Mouse (Mus musculus) inflammation-experienced regulatory T-cells, adult 6 months (primary cell): ENCODE data around the gene Pcsk6. TPM values are rescaled to one million over a fixed set of nuclear protein-coding genes. Genes with fewer than 3 reads are reported as not detected.

Experiments used
- ATAC-seq: one replicate; pipeline ENCODE4 v1.8.0; 2017
- polyA plus RNA-seq, 3 experiments: library from polyadenylated mRNA; unstranded; fragments of 100-300 nt; shearing (Covaris generic); gene quantifications; one replicate each; pipeline ENCODE4 v1.2.1; 2017

Pcsk6 gene
- polyA plus RNA-seq, 3 experiments from 2014 or later, result not detected

GRCm38 (mm10) chr7:65945342-65945993, 83.9 kb downstream of the Pcsk6 start:
- ATAC-seq, result no peak

- no peak for ATAC-seq
Measured at GRCm38 (mm10) chr7:65946397-65946796, 84.9 kb downstream of the Pcsk6 start.

- ATAC-seq, result no peak
Measured at GRCm38 (mm10) chr7:65948891-65949290, 87.4 kb downstream of the Pcsk6 start.

- ATAC-seq, result no peak
Measured at GRCm38 (mm10) chr7:65954583-65954982, 93.0 kb downstream of the Pcsk6 start.

GRCm38 (mm10) chr7:65955304-65956220, 94.0 kb downstream of the Pcsk6 start:
- ATAC-seq, result no peak

GRCm38 (mm10) chr7:65957245-65957644, 95.7 kb downstream of the Pcsk6 start:
- ATAC-seq, result no peak

GRCm38 (mm10) chr7:65958105-65958504, 96.6 kb downstream of the Pcsk6 start:
- no peak for ATAC-seq

GRCm38 (mm10) chr7:65959221-65959924, 97.8 kb downstream of the Pcsk6 start:
- no peak for ATAC-seq

- no peak for ATAC-seq
Measured at GRCm38 (mm10) chr7:65962611-65963010, 101.1 kb downstream of the Pcsk6 start.

- ATAC-seq, result no peak
Measured at GRCm38 (mm10) chr7:65964398-65964797, 102.9 kb downstream of the Pcsk6 start.

- ATAC-seq, result no peak
Measured at GRCm38 (mm10) chr7:65971301-65971700, 109.8 kb downstream of the Pcsk6 start.

GRCm38 (mm10) chr7:65977286-65977685, 115.8 kb downstream of the Pcsk6 start:
- no peak for ATAC-seq

- no peak for ATAC-seq
Measured at GRCm38 (mm10) chr7:65977977-65978376, 116.4 kb downstream of the Pcsk6 start.

GRCm38 (mm10) chr7:65978996-65979823, 117.7 kb downstream of the Pcsk6 start:
- ATAC-seq, result no peak

- no peak for ATAC-seq
Measured at GRCm38 (mm10) chr7:65980000-65980399, 118.5 kb downstream of the Pcsk6 start.

- no peak for ATAC-seq
Measured at GRCm38 (mm10) chr7:65982057-65982456, 120.5 kb downstream of the Pcsk6 start.

GRCm38 (mm10) chr7:65988249-65988648, 126.7 kb downstream of the Pcsk6 start:
- no peak for ATAC-seq

- no peak for ATAC-seq
Measured at GRCm38 (mm10) chr7:65988709-65989108, 127.2 kb downstream of the Pcsk6 start.

- ATAC-seq, result no peak
Measured at GRCm38 (mm10) chr7:65992329-65992728, 130.8 kb downstream of the Pcsk6 start.

GRCm38 (mm10) chr7:65993410-65993809, 131.9 kb downstream of the Pcsk6 start:
- ATAC-seq, result no peak

GRCm38 (mm10) chr7:66001035-66001754, 139.7 kb downstream of the Pcsk6 start:
- no peak for ATAC-seq

GRCm38 (mm10) chr7:66001797-66002196, 140.3 kb downstream of the Pcsk6 start:
- no peak for ATAC-seq
